ENCODE assay signal across 9 mouse cellular contexts in the genomic region with DNA sequence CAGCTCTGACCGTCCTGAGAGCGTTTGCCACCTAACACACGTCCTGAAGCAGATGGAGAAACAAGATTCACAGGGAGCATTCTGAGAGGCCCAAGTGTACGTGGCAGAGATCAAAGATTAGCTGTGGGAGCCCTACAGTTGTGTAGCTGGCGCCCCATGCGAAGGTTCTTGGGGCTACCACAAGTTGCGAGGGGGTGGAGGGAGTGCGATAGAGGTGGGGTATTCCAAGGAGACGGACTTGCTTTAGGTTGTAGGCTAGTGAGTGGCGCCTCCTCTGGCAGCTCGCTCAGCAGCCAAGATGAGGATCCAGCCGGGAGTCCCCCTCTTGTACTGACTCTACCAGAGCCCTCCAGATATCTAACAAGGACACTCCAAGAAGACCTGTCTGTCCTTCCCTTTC. TPM values are rescaled to one million over a fixed set of nuclear protein-coding genes. Genes with fewer than 3 reads are reported as not detected.
DNase-seq lines count a peak whose midpoint lies in the region; ATAC-seq lines count a peak whose summit lies in the region.
"Had no signal": no experiment of that assay in that cellular context is flagged by ENCODE, and none has a peak within 500 bp of the region (broad histone marks: within the 10 kb centered on the region; RNA-seq: fewer than 3 reads in every experiment).

No protein-coding gene starts in this region.

- H3K27me3 ChIP-seq in kidney, embryonic 14.5 days (ENCODE audit: control insufficient read depth, insufficient read depth, low read length) = peaks cover 48% of the 10 kb centered on the region
- H3K27me3 ChIP-seq in hindbrain, embryonic 13.5 days = peaks cover 75% of the 10 kb centered on the region
- H3K27me3 ChIP-seq in midbrain, embryonic 14.5 days (ENCODE audit: control insufficient read depth, insufficient read depth, low read length) = peaks cover 55% of the 10 kb centered on the region

- peaks cover 30% of the 10 kb centered on the region for H3K4me1 ChIP-seq in kidney, embryonic 14.5 days (ENCODE audit: control insufficient read depth, insufficient read depth, low read length)
- peaks cover 33% of the 10 kb centered on the region for H3K4me1 ChIP-seq in hindbrain, embryonic 13.5 days (replicated peaks)
- peaks cover 20% of the 10 kb centered on the region for H3K4me1 ChIP-seq in midbrain, embryonic 14.5 days (ENCODE audit: control insufficient read depth, insufficient read depth, low read length)

- no peak overlapping the region for H3K27ac ChIP-seq in kidney, embryonic 14.5 days (ENCODE audit: low read depth, low read length)
- no peak overlapping the region for H3K27ac ChIP-seq in hindbrain, embryonic 13.5 days
- no peak overlapping the region for H3K27ac ChIP-seq in midbrain, embryonic 14.5 days (replicated peaks; ENCODE audit: low read depth, low read length)
- H3K27ac ChIP-seq: macrophage had no signal

- H3K9me3 ChIP-seq in kidney, embryonic 14.5 days (ENCODE audit: control insufficient read depth, low read length) = no peaks in the 10 kb centered on the region
- H3K9me3 ChIP-seq in hindbrain, embryonic 13.5 days = no peaks in the 10 kb centered on the region
- no peaks in the 10 kb centered on the region for H3K9me3 ChIP-seq in midbrain, embryonic 14.5 days (ENCODE audit: control insufficient read depth, low read length)

- no peak overlapping the region for H3K9ac ChIP-seq in kidney, embryonic 14.5 days (ENCODE audit: low read depth, low read length)
- no peak overlapping the region for H3K9ac ChIP-seq in hindbrain, embryonic 13.5 days
- H3K9ac ChIP-seq in midbrain, embryonic 14.5 days (replicated peaks; ENCODE audit: low read length) = no peak overlapping the region; the same call in 1 of the 2 replicates

- ATAC-seq in kidney, embryonic 14.5 days (ENCODE audit: low FRiP score, low TSS enrichment) = 0 out of 2 replicates have a peak, but pooled peaks have one; percentile 2
- ATAC-seq in hindbrain, embryonic 13.5 days (ENCODE audit: low FRiP score) = no peak
- no peak for ATAC-seq in midbrain, embryonic 14.5 days (ENCODE audit: low FRiP score, low TSS enrichment)
- ATAC-seq in activated CD4-positive, CD25-positive, alpha-beta regulatory T cell, adult 4 months = no peak

- intact Hi-C loops in left cerebral cortex, postnatal 10 days (cut with DNase I) = no loop called here
- intact Hi-C loops in left cerebral cortex, postnatal 4 days (cut with DNase I) = no loop called here

- H3K4me3 ChIP-seq in kidney, embryonic 14.5 days (ENCODE audit: low read length) = peak overlapping the region; percentile 39
- peak overlapping the region; percentile 40 for H3K4me3 ChIP-seq in hindbrain, embryonic 13.5 days
- peak overlapping the region; percentile 40 for H3K4me3 ChIP-seq in midbrain, embryonic 14.5 days (replicated peaks; ENCODE audit: low read depth, low read length)

- H3K36me3 ChIP-seq in kidney, embryonic 14.5 days (ENCODE audit: control insufficient read depth, insufficient read depth, low read length) = no peaks in the 10 kb centered on the region
- H3K36me3 ChIP-seq in hindbrain, embryonic 13.5 days = peaks cover 8% of the 10 kb centered on the region
- peaks cover 10% of the 10 kb centered on the region for H3K36me3 ChIP-seq in midbrain, embryonic 14.5 days (ENCODE audit: control insufficient read depth, insufficient read depth, low read length)

- 2% methylated on average over 12 of the region's 12 CpGs for WGBS in kidney, embryonic 14.5 days
- under 1% methylated on average over 12 of the region's 12 CpGs for WGBS in hindbrain, embryonic 13.5 days
- WGBS in midbrain, embryonic 14.5 days = 3% methylated on average over 12 of the region's 12 CpGs

- peak overlapping the region; percentile 69 for H3K4me2 ChIP-seq in kidney, embryonic 14.5 days (replicated peaks; ENCODE audit: low read depth, low read length)
- peak overlapping the region; percentile 72 for H3K4me2 ChIP-seq in hindbrain, embryonic 13.5 days
- peak overlapping the region; percentile 79 for H3K4me2 ChIP-seq in midbrain, embryonic 14.5 days (ENCODE audit: low read length)

- no peak for DNase-seq in kidney, adult 11 months
- peak; percentile 36 for DNase-seq in T-cell, adult 2 months (ENCODE audit: low spot score)
- peak; percentile 34 for DNase-seq in midbrain, embryonic 14.5 days
- DNase-seq in left cerebral cortex, postnatal 10 days (ENCODE audit: extremely low spot score in 1 of 2, low spot score in 2 of 2) = no peak
- no peak for DNase-seq in left cerebral cortex, postnatal 4 days

RNA-seq across cellular contexts. Expression of gene Kremen2, which starts 0.7 kb away (rescaled TPM):
- 2.1 and 2.9 TPM in 2 replicates for polyA plus RNA-seq in kidney, embryonic 14.5 days (2014; fragmentation: Nextera tagmentation; extraction: Ambion mirVana)
- 0.55 and 0.83 TPM in 2 replicates for polyA plus RNA-seq in hindbrain, embryonic 13.5 days (2015; fragmentation: Nextera tagmentation; extraction: Ambion mirVana)
- polyA plus RNA-seq in midbrain, embryonic 14.5 days (2014; fragmentation: Nextera tagmentation; extraction: Ambion mirVana) = 0.71 and 0.80 TPM in 2 replicates
- under 1 TPM in 1 of 2 experiments, not detected in 1; 0.36 TPM for total RNA-seq in left cerebral cortex, postnatal 10 days (2021)
- polyA plus RNA-seq in activated CD4-positive, CD25-positive, alpha-beta regulatory T cell, adult 4 months (2017; shearing (Covaris generic)) = 1 to 10 TPM in 1 of 2 experiments, under 1 TPM in 1; 0.71 to 1.2 TPM
- under 1 TPM; 0.46 to 0.87 TPM for total RNA-seq in left cerebral cortex, postnatal 4 days (2021)
- polyA plus RNA-seq: macrophage had no signal

RNA-seq across cellular contexts. Expression of gene Paqr4, which starts 5.6 kb away (rescaled TPM):
- 14.7 and 17.6 TPM in 2 replicates for polyA plus RNA-seq in kidney, embryonic 14.5 days (2014; fragmentation: Nextera tagmentation; extraction: Ambion mirVana)
- polyA plus RNA-seq in hindbrain, embryonic 13.5 days (2015; fragmentation: Nextera tagmentation; extraction: Ambion mirVana) = 54.3 and 58.2 TPM in 2 replicates
- polyA plus RNA-seq in midbrain, embryonic 14.5 days (2014; fragmentation: Nextera tagmentation; extraction: Ambion mirVana) = 56.6 and 69.2 TPM in 2 replicates
- total RNA-seq in left cerebral cortex, postnatal 10 days (2021) = 10 to 100 TPM; 55.8 to 57.7 TPM
- 1 to 10 TPM in 1 of 2 experiments, under 1 TPM in 1; 0.91 to 2.7 TPM for polyA plus RNA-seq in activated CD4-positive, CD25-positive, alpha-beta regulatory T cell, adult 4 months (2017; shearing (Covaris generic))
- 10 to 100 TPM; 46.4 to 50.7 TPM for total RNA-seq in left cerebral cortex, postnatal 4 days (2021)

RNA-seq across cellular contexts. Expression of gene Pkmyt1, which starts 20.2 kb away (rescaled TPM):
- polyA plus RNA-seq in kidney, embryonic 14.5 days (2014; fragmentation: Nextera tagmentation; extraction: Ambion mirVana) = 41.6 and 56.4 TPM in 2 replicates
- 18.0 and 18.8 TPM in 2 replicates for polyA plus RNA-seq in hindbrain, embryonic 13.5 days (2015; fragmentation: Nextera tagmentation; extraction: Ambion mirVana)
- polyA plus RNA-seq in midbrain, embryonic 14.5 days (2014; fragmentation: Nextera tagmentation; extraction: Ambion mirVana) = 16.2 and 18.2 TPM in 2 replicates
- 1 to 10 TPM; 6.5 to 7.2 TPM for total RNA-seq in left cerebral cortex, postnatal 10 days (2021)
- 10 to 100 TPM; 12.2 to 13.0 TPM for polyA plus RNA-seq in activated CD4-positive, CD25-positive, alpha-beta regulatory T cell, adult 4 months (2017; shearing (Covaris generic))
- total RNA-seq in left cerebral cortex, postnatal 4 days (2021) = 1 to 10 TPM; 8.1 to 8.4 TPM

RNA-seq across cellular contexts. Expression of gene 1520401A03Rik, which starts 23.7 kb away (rescaled TPM):
- 0.15 and 0.16 TPM in 2 replicates for polyA plus RNA-seq in kidney, embryonic 14.5 days (2014; fragmentation: Nextera tagmentation; extraction: Ambion mirVana)
- polyA plus RNA-seq in hindbrain, embryonic 13.5 days (2015; fragmentation: Nextera tagmentation; extraction: Ambion mirVana) = 0.06 and 0.27 TPM in 2 replicates
- not detected in 2 replicates for polyA plus RNA-seq in midbrain, embryonic 14.5 days (2014; fragmentation: Nextera tagmentation; extraction: Ambion mirVana)
- total RNA-seq in left cerebral cortex, postnatal 10 days (2021) = under 1 TPM; 0.11 to 0.61 TPM
- not detected for polyA plus RNA-seq in activated CD4-positive, CD25-positive, alpha-beta regulatory T cell, adult 4 months (2017; shearing (Covaris generic))
- under 1 TPM in 1 of 2 experiments, not detected in 1; 0.32 TPM for total RNA-seq in left cerebral cortex, postnatal 4 days (2021)
- polyA plus RNA-seq: macrophage had no signal

RNA-seq across cellular contexts. Expression of gene Flywch1, which starts 25.1 kb away (rescaled TPM):
- 73.0 and 91.7 TPM in 2 replicates for polyA plus RNA-seq in kidney, embryonic 14.5 days (2014; fragmentation: Nextera tagmentation; extraction: Ambion mirVana)
- polyA plus RNA-seq in hindbrain, embryonic 13.5 days (2015; fragmentation: Nextera tagmentation; extraction: Ambion mirVana) = 224 and 228 TPM in 2 replicates
- polyA plus RNA-seq in midbrain, embryonic 14.5 days (2014; fragmentation: Nextera tagmentation; extraction: Ambion mirVana) = 210 and 220 TPM in 2 replicates
- total RNA-seq in left cerebral cortex, postnatal 10 days (2021) = 100 to 1,000 TPM; 125 to 133 TPM
- polyA plus RNA-seq in activated CD4-positive, CD25-positive, alpha-beta regulatory T cell, adult 4 months (2017; shearing (Covaris generic)) = 10 to 100 TPM; 13.2 to 13.3 TPM
- 10 to 100 TPM; 87.6 to 92.3 TPM for total RNA-seq in left cerebral cortex, postnatal 4 days (2021)

Comparison
In these comparisons a context has a peak if more than half of its experiments do, and no peak if none do; other contexts are left out.
1. DNase-seq: peak in T-cell, adult 2 months (single experiment) and midbrain, embryonic 14.5 days (single experiment); none in kidney, adult 11 months (single experiment), left cerebral cortex, postnatal 10 days (0 of 2) and left cerebral cortex, postnatal 4 days (single experiment).
2. Peak in every context shown above with its lines, with median percentiles within 50 percentile points of each other: H3K4me2 ChIP-seq and H3K4me3 ChIP-seq.